Mouse (Mus musculus) spleen, adult 2 months (tissue): ENCODE data around the gene Gpm6a. TPM values are rescaled to one million over a fixed set of nuclear protein-coding genes. Genes with fewer than 3 reads are reported as not detected.

ENCODE experiments used
- DNase-seq, 2 experiments: peaks; one replicate each; pipeline versions ENCODE4 v3.0.0 to v3.0.0-alpha.2; 2012 to 2021; ENCODE audit warnings: low spot score in 2 of 2, low read depth in 1 of 2
- H3K27ac ChIP-seq: fragments of 200-500 bp; 2 replicates; pipeline ENCODE4 v1.5.1; 2012; ENCODE audit warnings: low read length, inconsistent platforms; ENCODE audit not compliant: insufficient read depth
- H3K27me3 ChIP-seq: fragments of 200-500 bp; 2 replicates; pipeline ENCODE4 v1.6.1; 2012; ENCODE audit warnings: mild to moderate bottlenecking, moderate library complexity, low read length, inconsistent platforms; ENCODE audit not compliant: control insufficient read depth, insufficient read depth
- H3K36me3 ChIP-seq: fragments of 200-500 bp; 2 replicates; pipeline ENCODE4 v1.6.1; 2012; ENCODE audit warnings: mild to moderate bottlenecking, low read length, inconsistent platforms; ENCODE audit not compliant: control insufficient read depth, insufficient read depth
- H3K4me1 ChIP-seq: fragments of 200-500 bp; 2 replicates; pipeline ENCODE4 v1.6.1; 2011; ENCODE audit warnings: inconsistent platforms; ENCODE audit not compliant: control insufficient read depth, insufficient read depth, insufficient read length
- H3K4me3 ChIP-seq: fragments of 200-500 bp; 2 replicates; pipeline ENCODE4 v1.5.1; 2011; ENCODE audit warnings: mild to moderate bottlenecking, inconsistent platforms; ENCODE audit not compliant: insufficient read depth, insufficient read length; ENCODE audit errors: extremely low read depth
- CTCF ChIP-seq: fragments of 200-500 bp; IDR thresholded peaks from 2 replicates; pipeline ENCODE4 v1.5.1; 2011; ENCODE audit warnings: mild to moderate bottlenecking, inconsistent platforms; ENCODE audit not compliant: insufficient read depth, insufficient read length, insufficient replicate concordance; ENCODE audit errors: extremely low read depth
- POLR2A ChIP-seq: fragments of 200-500 bp; IDR thresholded peaks from 2 replicates; pipeline ENCODE4 v1.6.1; 2011; ENCODE audit warnings: low read depth, low read length, inconsistent platforms
- WGBS: fragments of 180-500 bp; shearing (Covaris S2); methylation state at CpG from one replicate; pipeline ENCODE4 v1.1.7; 2018; 5-methylcytosine and 5-hydroxymethylcytosine counted together
- polyA plus RNA-seq: library from polyadenylated mRNA; depleted of rRNA; stranded (reverse); fragments of >200 nt; gene quantifications from 2 replicates; pipeline ENCODE4 v1.2.3, GENCODE M21; 2012

Gpm6a gene
- polyA plus RNA-seq, 1 experiment: 0.44 TPM

DNA sequence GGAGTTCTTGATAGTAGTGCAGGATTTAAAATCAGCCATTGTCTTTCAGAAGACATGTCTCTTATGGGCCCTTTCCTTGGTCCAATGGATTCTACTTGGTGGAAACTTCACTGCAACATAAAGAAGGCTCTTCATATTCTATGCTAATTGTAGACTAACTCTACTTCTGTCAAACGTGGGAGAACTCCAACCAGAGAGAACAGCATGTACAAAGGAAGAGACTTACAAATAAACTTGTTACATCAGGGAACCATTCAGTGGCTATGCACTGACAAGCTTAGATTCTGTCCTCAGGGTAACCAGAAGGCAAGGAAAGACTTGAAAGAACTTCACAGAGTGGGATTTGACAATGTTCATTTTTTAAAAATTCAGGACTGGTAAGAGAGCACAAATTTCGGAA, 48.3 kb downstream of the Gpm6a start:
- no peaks in the 10 kb centered on the region for H3K27me3 ChIP-seq
- no peak for DNase-seq
- no peak overlapping the region for H3K27ac ChIP-seq
- 52% methylated on average over 2 of the region's 2 CpGs for WGBS
- H3K36me3 ChIP-seq: no peaks in the 10 kb centered on the region
- H3K4me3 ChIP-seq: no peak overlapping the region
- TF ChIP-seq CTCF: no peak
- no peak for TF ChIP-seq POLR2A
- no peaks in the 10 kb centered on the region for H3K4me1 ChIP-seq

DNA sequence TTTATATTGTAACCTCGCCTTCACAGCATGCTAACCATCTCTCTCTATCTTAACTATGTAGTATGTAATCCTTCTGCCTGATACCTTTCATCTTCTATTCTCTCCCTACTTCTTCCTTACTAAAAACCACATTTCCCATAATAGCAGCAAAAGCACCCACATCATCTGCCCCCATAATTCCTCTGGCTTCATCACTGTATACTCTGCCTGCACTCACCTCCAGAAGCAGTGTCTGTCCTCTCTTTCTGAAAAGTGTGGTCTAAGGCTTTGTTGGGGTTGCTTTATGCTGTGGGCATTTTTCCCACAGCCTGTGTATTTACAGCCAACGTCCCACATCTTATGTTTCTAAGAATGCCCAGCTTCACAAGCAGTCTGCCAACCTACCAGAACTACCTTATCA, 57.6 kb downstream of the Gpm6a start:
- H3K4me3 ChIP-seq: no peak overlapping the region
- WGBS: 59% methylated on average over 2 of the region's 2 CpGs
- no peaks in the 10 kb centered on the region for H3K27me3 ChIP-seq
- no peak for TF ChIP-seq CTCF
- TF ChIP-seq POLR2A: no peak
- no peak overlapping the region for H3K27ac ChIP-seq
- no peak for DNase-seq
- no peaks in the 10 kb centered on the region for H3K36me3 ChIP-seq
- no peaks in the 10 kb centered on the region for H3K4me1 ChIP-seq

- no peaks in the 10 kb centered on the region for H3K27me3 ChIP-seq
- TF ChIP-seq POLR2A: no peak
- no peak for TF ChIP-seq CTCF
- 68% methylated on average over 1 of the region's 1 CpGs for WGBS
- H3K4me1 ChIP-seq: no peaks in the 10 kb centered on the region
- no peak for DNase-seq
- H3K4me3 ChIP-seq: no peak overlapping the region
- H3K27ac ChIP-seq: no peak overlapping the region
- no peaks in the 10 kb centered on the region for H3K36me3 ChIP-seq
These were observed 62.4 kb downstream of the Gpm6a start for GRCm38 (mm10) chr8:55017071-55017470.

DNA sequence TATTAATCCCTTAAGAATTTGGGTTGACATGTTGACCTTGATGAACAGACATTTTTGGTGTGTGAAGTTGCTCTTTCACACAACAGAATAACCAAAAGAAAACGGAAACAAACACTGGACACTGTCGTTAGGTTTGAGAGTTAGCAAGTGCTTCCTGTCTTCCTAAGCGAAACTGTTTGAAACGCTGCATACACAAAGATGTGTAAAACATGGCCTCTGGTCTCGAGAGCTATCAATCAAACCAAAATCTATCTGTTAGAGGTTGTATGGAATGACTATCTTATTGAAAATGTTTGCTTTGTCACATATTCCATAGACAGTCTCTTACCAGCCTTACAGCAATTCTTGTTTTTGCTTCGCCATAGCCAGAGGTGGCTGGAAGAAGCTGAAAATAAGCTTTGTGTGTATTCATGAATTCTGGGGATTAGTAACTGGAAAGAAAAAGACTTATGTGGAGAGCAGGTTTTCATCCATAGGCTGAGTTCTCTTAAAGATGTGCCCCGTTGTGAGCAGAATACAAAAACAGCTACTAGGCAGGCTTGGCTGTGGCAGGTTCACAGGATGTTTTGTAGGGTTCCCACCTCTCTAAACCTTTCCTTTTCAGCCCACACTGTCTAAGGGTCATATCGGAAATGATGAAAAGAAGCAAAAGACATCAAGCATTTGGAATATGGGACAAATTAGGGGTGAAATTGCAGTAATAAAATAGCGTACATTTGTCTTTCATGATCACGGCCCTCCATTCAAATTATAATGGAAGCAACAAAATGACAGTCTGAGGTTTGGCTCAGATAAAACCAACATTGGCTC, 71.4 kb downstream of the Gpm6a start:
- WGBS: 71% methylated on average over 10 of the region's 10 CpGs
- H3K4me1 ChIP-seq: no peaks in the 10 kb centered on the region
- no peaks in the 10 kb centered on the region for H3K27me3 ChIP-seq
- TF ChIP-seq POLR2A: no peak
- H3K27ac ChIP-seq: no peak overlapping the region
- H3K36me3 ChIP-seq: no peaks in the 10 kb centered on the region
- DNase-seq: no peak
- H3K4me3 ChIP-seq: no peak overlapping the region

GRCm38 (mm10) chr8:55026661-55027000, 72.0 kb downstream of the Gpm6a start:
- Histone ChIP-seq H3K4me1 (no peaks in the 10 kb centered on the region), H3K27me3 (no peaks in the 10 kb centered on the region), H3K4me3 (no peak overlapping the region), H3K27ac (no peak overlapping the region), H3K36me3 (no peaks in the 10 kb centered on the region)
- no peak for DNase-seq
- no peak for TF ChIP-seq POLR2A
- TF ChIP-seq CTCF: no peak
- 74% methylated on average over 2 of the region's 2 CpGs for WGBS

- H3K4me3 ChIP-seq: no peak overlapping the region
- no peaks in the 10 kb centered on the region for H3K36me3 ChIP-seq
- H3K27me3 ChIP-seq: no peaks in the 10 kb centered on the region
- no peak for DNase-seq
- WGBS: 81% methylated on average over 2 of the region's 2 CpGs
- TF ChIP-seq POLR2A (no peak), CTCF (no peak)
- H3K4me1 ChIP-seq: no peaks in the 10 kb centered on the region
- no peak overlapping the region for H3K27ac ChIP-seq
These were observed 73.7 kb downstream of the Gpm6a start for GRCm38 (mm10) chr8:55028371-55028770.

DNA sequence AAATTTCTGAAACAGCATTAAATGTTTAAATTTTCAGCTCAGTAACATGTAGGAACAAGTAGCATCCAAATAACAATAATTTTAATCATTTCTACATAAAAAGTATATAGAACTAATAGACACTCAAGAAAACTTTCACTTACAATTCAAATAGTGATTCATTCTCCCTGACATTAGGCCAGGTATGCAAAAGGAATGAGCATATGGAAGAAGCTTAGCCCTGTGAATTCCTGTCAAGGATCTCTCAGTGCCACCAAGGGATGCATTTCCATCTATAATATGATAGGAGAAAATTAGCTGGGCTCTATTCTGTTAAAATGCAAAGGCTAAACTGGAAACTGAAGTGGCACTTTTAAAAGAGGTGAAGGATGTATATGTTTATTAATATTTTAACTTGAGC, 76.5 kb downstream of the Gpm6a start:
- no peaks in the 10 kb centered on the region for H3K4me1 ChIP-seq
- no peak overlapping the region for H3K27ac ChIP-seq
- H3K4me3 ChIP-seq: no peak overlapping the region
- H3K27me3 ChIP-seq: no peaks in the 10 kb centered on the region
- no peaks in the 10 kb centered on the region for H3K36me3 ChIP-seq
- TF ChIP-seq POLR2A (no peak), CTCF (no peak)
- no peak for DNase-seq

GRCm38 (mm10) chr8:55034309-55034708, 79.7 kb downstream of the Gpm6a start:
- no peaks in the 10 kb centered on the region for H3K36me3 ChIP-seq
- no peak overlapping the region for H3K4me3 ChIP-seq
- no peaks in the 10 kb centered on the region for H3K4me1 ChIP-seq
- WGBS: 27% methylated on average over 1 of the region's 1 CpGs
- DNase-seq: no peak
- no peaks in the 10 kb centered on the region for H3K27me3 ChIP-seq
- H3K27ac ChIP-seq: no peak overlapping the region
- TF ChIP-seq CTCF (no peak), POLR2A (no peak)
